Mouse (Mus musculus) E14TG2a.4 (cell line): ENCODE data around the gene I830077J02Rik.

Source experiments
- CTCF ChIP-seq: conservative IDR thresholded peaks from 2 replicates; pipeline ENCODE4 v1.5.1; 2014; ENCODE audit warnings: low read length
- NANOG ChIP-seq: IDR thresholded peaks from 2 replicates; pipeline ENCODE4 v1.6.1; 2014; ENCODE audit warnings: borderline replicate concordance, low read length, mixed read lengths
- POU5F1 ChIP-seq: IDR thresholded peaks from 2 replicates; pipeline ENCODE4 v1.6.1; 2014; ENCODE audit warnings: low read length, borderline replicate concordance

DNA sequence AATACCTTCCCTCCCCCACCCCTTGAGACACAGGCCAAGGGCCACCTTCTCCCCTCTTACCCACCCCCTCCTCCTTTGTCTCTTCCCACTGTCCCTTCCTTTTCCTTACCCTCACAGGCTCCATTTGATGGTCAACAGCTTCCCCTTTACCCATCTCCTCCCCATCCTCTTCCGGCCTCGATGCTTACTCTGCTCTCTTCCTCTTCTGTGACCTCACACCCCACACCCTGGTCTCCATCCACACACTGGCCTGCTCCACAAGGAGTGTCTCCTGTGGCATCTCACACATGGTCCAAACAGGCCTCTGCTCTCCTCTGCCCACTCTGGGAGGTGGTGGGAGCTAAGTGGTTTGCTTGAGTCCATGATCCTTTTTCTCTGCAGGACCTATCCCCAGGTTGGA is 54.5 kb downstream of the I830077J02Rik start:
- no peak for TF ChIP-seq CTCF
- no peak for TF ChIP-seq NANOG
- TF ChIP-seq POU5F1: no peak
